Mouse (Mus musculus) cerebellum, adult 11-12 months (tissue): ENCODE measurements around the gene Atoh7.
"Not testable (repeated sequence)": the region's sequence is repeated elsewhere in the genome, so short reads cannot be mapped to it uniquely, and the experiment has no call there.

Source experiments
- DNase-seq: peaks from one replicate; pipeline ENCODE4 v3.0.0; 2022

Atoh7 gene

DNA sequence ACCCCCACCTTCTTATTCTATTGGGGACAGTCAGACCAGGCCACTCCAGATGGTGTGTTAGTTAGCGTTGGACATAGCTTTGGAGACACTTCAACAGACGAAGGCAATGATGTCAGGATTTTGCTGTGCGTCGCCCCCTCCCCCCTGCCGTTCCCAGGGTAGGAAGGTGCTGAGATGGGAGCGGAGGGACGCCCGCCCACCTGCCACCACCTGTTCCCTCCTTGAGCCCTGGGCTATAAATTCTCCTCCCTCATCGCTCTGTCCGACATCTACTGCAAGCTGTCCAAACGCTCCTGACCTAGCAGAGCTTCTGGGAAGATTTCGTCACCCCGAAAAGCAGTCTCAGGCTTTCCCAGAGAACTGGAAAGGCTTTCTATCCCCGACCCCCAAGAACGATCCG lies at the start of gene Atoh7:
TSS of gene Atoh7 (plus strand) at position 131 of the 400 bp plus-strand sequence.
- peak; percentile 95 for DNase-seq

DNA sequence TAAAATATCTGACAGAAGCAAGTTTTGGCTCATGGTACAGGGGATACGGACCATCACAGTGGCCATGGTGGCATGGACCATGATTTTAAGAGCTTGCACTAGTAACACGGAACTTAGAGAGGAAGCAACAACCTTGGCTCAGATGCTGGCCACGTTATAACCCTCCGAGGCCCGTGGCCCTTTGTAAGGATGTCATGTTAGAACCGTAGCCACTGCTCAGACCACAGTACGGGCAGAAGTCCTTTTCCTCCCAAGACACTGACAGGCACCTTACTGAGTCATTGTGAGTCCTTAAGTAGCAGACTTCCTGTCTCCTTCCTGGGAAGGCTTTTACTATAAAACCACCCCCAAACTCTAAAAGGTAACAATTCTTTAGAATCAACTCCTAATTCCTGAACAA lies 48.2 kb upstream of the Atoh7 start:
- DNase-seq, result no peak

DNA sequence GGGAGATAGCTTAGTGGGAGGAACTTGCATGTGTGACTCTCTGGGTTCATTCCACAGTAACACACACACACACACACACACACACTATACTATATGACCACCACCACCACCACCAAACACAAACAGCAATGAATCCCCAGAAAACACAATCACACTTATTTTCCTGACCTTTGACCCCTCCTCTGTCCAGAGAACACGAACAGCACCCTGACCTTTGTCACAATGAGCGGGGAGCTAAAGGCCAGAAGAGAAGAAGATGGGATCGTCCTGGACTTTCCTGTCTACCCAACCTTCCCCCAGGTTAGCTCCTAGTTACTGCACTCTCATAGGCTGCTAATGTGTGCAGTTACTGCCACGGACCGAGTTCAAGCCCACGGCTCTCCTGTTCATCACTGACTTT lies 47.4 kb upstream of the Atoh7 start:
- DNase-seq, result no peak

DNA sequence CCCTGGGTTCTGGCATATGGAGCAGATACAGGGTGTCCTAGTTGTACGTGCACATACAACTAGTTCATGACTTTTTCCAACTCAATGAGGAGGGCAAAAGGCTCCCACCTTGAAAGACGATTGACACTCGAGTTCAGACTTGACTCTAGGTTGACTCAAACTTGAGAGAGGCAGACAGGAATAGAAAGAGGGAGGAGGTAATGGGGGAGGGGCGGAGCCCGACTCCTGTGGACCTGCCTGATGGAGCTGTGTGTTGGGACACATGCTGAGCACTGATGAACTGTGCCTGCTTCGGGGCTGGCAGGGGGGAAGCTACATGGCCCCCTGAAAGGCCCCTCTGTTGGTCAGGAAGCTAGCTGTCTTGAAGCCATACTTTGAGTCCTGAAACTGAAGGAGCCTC lies 46.4 kb upstream of the Atoh7 start:
- DNase-seq, result no peak

DNA sequence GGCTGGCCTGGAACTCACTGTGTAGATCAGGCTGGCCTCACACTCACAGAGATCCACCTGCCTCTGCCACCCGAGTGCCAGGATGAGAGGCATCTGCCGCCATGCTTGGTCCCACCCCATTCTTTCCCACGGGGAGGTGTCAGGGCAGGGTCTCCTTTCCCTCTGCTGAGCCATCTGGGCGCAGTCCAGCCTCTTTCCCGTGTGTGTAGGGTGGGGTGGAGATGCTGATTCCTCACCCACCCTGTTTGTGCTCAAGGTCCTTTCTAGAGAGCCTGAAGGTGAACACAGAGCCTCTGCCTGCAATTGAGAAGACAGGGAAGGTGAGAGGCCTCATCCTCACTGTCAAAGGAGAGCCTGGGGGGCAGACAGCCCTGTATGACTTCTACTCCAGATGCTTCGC lies 45.4 kb upstream of the Atoh7 start:
- not testable (repeated sequence) for DNase-seq

DNA sequence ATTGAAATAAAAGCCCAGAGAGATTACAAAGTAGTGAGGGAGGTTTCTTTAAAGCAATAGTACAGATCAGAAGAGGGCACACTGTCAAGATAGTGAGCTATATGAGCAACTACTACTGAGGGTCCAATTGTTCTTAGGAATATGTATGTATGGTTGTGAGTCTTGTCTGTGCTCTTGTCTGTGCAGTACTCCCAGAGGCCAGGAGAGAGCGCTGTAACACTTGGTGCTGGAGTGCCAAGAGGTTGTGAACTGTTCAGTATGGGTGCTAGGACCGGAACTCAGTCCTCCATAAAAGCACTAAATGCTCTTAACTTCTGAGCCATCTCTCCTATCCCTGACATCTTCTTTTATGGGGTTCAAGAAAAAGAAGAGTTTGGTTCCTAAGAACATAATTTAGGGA lies 44.9 kb upstream of the Atoh7 start:
- no peak for DNase-seq

DNA sequence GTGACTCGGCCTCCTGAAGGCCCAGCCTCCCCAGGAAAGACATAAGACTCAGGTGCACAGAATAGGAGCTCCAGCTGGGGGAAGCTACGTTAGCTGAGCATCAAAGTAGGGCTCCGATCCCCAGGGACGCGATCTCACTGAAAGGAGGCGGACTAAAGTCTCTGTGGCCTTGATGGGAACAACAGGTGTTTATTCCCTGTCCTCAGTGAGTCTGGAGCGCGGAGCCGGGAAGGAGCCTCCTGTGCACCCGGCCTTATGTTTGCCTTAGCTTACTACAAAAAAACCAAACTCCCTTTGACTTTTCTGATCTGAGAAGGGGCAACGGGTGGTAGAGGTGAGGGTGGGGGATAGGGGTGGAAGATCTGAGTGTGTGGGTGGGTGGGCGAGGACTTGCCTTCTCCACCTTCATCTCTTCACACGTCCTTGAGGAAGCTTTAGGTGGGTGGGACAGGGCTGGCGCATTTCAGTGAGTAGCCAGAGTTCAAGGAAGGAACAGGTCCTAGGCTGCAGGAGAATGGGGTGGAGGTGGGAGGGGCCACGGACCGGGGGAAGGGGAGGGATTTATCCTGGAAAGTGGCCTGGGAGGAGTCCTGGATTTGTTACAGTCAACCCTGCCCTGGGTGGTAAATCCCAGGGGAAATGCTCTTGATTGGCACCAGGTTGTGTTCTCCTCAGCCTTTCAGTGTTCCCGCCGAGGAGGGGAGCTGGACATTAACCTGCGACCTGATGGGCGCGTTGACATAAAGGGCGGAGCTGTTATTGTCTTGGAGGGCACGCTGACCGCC lies 42.3 kb upstream of the Atoh7 start:
- no peak for DNase-seq

DNA sequence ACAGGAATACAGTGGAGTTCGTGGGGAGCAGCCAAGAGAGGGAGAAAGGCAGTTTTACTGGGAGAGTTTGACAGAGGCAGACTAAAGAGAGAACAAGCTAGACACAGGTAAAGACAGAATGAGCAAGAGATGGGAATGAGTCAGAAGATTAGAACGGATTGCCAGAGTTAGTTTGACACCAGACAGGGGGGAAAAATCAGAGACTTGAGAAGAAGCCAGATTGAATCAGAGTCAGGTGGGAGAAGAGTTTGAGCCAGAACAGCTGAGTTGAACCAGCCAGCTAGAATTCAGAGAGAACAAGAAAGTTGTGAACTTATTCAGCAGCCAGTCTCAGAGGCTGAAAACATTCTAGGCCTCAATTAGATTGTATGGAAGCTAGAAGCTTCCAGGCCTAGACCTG lies 39.6 kb upstream of the Atoh7 start, which contains the start of gene Pbld1:
TSS of gene Pbld1 (plus strand) at position 301 of the 400 bp plus-strand sequence.
- no peak for DNase-seq

DNA sequence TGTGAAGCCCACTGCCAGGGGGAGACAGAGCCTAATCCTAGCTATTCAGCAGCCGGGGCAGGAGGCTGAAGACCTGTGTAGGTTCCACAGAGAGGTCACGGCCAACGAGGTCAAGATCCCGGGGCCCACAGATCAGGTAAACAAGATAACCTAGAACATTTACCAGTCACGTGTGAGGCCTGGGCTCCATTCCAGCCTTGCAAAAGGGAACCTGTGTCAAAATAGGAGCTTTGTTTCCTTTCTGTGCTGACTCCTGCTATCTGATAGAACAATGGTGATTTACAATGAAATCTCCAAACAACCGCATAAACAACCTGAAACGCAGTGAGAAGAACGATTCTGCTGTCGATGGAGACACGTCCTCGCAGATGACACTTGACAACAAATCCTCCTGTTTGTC lies 39.0 kb upstream of the Atoh7 start:
- no peak for DNase-seq

DNA sequence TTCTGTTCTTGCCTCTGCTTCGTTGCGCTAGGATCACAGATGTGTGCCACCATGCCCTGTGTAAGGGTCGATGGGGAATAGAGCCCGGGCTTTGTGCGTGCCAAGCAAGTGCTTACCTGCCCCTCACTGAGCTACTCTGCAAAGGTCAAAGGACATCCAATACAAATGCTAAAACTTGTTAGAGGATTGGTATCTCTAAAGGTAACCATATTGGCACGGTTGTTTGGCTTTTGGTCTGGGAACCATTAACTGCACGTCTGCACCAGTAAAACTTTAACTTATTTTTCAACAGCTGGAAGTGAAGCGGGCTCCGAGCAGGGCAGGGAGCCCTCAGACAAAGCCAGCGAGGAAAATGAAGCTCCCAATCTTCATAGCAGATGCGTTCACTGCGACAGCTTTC lies 38.2 kb upstream of the Atoh7 start:
- no peak for DNase-seq

DNA sequence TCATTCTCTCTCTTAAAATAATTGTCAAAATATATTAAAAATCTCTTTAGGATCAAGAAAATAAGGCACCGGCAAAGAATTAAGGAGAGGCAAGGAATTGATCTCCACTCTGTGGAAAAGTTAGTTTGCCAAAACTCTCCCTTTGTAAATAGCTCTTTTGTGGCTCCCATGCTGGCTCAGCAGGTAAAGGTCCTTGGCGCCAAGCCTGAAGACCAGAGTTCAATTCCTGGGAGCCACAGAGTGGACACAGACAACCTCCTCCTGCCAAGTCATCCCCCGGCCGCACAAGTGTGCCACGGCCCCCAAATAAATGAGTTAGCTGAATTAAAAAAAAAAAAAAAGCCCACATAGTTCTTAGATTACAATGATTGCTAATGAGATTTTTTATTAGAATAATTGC lies 36.8 kb upstream of the Atoh7 start:
- no peak for DNase-seq

DNA sequence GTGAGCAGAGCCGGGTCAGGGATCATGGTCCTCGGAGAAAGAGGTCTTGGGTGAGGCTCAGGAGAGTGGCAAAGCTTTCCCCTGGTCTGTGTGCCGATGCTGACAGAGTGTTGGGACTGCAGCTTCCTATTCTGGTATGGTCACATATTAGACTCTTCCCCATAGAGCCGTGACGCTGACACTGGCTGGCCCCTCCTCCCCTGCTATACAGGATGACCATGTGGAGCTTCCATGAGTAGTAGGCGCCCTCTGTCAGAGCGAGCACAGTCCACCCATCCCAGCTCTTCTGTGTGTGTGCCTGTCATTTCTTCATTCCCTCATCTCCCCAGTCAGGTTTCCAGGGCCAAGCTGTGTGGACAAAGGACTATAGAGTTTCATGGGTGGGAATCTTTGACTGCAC lies 36.1 kb upstream of the Atoh7 start:
- no peak for DNase-seq

DNA sequence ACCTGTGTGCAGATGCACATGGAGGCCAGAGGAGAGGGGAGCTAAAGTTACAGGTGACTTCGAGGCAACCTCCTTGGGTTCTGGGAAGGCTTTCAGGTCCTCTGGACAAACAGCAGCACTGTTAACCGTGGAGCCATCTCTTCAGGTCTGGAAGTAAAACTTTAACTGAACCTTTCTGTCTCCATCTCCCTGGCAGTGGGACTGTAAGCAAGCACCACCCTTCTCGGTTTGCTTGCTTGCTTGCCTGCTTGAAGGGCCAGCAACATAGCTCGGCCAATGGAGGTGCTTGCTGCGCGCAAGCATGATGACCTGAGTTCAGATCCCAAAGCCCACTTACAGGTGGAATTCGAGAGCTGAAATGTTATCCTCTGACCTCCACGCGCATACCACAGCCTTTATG lies 34.9 kb upstream of the Atoh7 start:
- no peak for DNase-seq

DNA sequence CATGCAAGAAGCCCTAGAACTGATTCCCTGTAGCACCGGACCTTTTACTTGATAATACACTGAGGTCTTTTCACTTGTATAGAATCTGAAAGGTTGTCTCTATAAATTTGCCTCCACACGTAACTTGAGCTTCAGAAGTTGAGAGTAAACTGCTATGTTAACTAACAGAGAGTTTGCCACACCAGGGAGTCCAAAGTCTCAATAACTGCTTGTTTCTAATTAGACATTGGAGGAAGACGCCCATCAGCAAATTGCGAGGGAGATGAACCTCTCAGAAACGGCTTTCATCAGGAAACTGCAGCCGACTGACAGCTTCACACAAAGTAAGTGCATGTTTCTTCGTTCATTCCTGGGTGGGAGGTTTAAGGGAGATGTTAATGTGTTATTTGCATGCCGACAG lies 33.9 kb upstream of the Atoh7 start:
- DNase-seq, result no peak

DNA sequence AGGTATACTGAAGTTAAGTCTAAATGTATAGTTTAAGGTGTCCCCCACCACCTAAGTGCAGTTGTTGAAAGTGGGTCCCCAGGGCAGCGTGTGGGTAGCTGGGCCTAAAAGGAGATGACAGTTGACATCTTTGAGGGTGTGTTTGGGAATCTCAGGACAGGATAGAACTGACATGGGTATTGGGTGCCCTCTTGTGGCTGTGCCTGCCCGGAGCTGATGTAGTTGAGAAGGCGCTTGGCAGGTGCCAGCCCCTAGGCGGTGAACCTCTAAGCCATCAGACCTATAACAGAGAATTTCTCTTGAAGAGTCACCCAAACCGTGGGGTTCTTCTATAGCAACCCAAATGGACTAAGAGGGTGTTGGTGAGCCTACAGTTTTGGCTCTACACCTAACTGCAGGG lies 33.5 kb upstream of the Atoh7 start:
- peak; percentile 82 for DNase-seq

DNA sequence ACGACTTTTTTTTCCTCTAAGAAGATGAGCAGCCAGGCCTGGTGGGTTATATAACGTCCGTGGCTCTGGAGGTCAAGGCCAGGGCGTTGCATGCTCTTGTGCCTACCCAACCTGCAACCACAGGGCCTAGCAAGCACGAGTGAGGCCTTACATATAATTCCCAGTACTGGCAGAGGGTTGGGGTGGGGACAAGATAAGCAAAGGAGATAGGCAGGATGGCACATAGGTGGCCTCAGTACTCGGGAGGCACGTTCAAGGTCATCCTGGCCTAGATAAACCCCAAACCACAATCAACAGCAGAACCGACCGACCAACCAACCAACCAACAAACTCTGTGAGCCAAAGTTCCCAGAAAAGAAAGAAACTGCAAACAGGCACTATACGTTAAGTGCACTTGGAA lies 13.1 kb upstream of the Atoh7 start:
- DNase-seq, result no peak

DNA sequence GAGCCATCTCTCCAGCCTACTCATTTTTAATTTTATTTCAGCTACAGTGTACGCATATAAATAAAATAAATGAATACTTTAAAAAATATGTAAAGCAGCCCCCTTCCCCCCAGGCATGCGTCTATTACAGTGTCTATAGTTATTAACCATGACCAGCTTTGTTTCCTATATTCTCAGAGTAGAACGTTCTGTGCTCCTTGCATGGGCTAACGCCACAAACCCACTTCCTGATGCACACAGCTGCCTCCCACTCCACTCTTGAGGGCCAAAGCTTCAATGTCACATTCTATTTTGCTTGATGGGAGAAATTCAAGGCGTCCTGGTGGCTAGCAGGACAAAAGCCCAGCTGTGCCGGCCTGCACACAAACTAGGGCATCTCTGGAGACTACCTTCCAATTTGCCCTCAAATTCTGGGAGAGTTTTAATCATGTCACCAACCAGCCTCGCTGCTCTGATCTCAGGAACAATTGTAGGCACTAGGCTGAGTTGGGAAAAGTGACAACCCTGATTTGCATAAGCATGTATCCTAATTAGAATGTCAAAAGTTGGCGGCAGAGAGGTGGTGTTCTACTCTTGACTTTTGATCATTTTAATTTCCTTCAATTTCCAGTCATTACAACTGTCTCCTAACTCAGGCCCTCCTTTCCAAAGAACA lies 10.2 kb upstream of the Atoh7 start:
- DNase-seq, result no peak

DNA sequence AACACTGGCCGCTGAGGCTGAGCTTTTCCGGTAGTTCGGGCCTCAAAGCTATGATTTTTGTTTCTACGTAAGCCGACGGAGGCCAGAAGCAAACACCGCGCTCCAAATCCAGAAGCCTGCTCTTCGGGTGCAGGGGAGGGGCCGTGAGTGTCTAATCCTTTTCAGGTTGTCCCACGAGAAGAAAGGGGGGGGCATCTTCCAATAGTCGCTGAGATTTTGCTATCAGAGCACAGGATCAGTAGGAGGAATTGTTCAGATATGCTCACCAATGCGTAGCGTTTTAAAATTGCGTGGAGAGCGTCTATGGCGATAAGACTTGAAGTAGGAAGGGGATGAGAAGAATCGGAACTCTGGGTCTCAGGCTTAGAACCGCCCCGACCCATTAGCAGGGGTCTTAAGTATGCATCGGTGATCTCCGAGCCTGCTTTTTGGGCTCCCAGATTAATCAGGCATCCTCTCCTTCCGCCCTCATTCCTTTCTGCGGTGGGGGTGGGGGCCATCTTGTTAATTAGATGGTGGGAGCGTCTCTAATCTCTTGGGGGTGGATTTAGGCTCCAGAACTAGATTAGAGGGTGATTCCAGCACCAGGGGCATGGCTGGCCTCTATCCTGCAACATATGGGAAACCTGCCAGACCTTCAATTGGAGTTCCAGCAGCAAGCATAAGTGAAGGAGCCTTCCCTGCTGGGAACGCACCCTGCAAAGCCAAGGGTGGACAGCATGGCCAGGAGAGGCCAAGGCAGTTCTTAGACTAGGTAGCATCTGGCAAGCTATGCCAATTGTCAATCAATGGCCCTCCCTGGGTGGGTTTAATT lies 9.5 kb upstream of the Atoh7 start:
- peak; percentile 72 for DNase-seq

DNA sequence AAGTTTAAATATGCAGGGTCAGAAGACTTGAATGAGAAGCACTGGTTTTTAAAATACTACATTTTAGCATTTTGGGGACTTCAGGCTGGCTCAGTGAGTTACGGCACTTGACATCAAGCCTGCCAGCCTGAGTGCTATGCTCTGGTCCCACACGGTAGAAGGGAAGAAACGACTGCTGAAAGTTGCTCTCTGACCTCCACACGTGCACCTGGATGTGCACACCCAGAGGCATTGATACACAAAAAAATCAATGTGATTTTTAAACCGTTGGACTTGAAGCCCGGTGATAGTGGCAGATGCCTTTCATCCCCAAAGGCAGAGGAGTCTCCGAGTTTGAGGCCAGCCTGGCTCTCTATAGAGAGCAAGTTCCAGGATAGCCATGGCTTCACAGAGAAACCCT lies 7.5 kb upstream of the Atoh7 start:
- no peak for DNase-seq

DNA sequence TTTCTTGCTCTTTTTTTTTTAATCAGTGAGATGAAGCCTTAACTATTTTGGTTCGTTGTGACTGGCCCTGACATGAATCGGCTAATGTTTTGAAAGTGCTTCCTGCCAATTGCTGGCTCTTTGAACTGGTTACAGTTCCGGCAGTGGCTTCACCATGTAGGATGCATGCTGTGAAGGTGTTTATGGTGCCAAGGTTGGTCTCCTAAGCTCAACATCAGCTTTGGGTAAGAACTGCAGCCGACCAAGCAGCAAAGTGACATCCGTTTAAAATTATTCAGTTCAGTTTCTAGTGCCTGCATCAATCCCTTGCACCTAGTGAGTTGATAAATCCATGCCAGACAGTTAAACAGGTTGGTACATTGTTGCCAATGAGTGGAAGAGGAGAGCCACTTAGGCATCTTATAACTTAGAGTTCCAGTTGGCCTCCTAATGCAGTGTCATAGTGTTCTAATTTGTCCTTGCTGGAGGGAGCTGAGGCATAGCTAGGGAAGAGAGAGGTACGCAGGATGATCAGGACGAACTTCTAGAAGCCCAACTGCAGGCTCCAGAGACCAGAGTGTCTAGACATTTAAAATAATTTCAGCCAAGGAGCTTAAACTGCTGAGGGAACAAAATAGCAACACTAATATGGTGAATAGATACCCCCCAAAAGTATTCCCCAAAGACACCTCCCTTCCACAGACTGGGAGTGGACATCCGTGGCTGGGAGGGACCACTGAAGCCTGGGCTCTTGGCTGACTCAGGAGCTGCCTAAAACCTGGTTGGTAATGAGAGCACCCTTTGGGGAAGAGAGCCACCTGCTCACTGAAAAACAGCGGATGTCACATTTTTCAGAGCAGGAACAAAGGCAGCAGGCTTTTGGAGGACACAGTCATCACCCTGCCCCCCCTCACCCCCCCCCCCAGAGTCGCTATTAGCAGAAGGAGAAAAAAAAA lies 6.6 kb upstream of the Atoh7 start:
- peak; percentile 82 for DNase-seq

DNA sequence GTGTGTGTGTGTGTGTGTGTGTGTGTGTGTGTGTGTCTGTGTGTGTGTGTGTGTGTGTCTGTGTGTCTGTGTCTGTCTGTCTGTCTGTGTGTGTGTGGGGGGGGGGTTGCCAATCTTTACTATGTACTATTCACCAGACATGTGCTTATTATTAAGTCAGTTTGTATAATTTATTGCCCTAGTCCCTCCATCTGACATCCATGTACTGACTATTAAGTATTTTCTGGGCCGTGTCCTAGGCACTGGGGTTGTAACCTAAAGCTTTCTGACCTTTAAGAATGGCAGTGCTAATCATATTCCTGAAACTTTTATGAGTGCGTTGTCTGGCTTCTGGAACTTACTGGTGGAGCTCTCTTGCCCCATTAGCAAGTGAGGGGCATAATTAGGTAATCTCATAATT lies 2.7 kb upstream of the Atoh7 start:
- no peak for DNase-seq

DNA sequence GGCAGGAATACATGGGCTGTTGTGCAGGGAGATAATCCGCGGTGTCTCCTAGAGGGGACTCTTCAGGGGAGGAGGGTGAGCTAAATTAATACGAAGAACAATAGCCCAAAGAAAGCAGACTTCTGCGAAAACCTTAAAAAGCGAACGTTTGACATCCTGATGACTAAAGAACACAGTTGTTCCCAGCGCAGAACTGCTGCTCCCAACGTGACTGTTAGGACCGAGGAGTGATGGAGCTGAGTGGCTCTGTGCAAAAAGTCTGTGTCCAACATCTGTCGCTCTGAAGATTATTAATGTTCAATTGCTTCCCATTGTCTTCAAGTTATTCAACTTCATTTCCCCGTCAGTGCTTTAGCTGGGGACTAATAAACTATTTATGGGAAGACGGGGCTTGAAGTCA lies 1.3 kb upstream of the Atoh7 start:
- no peak for DNase-seq
